In genomic region chr1:57969327-57970271, GRCm38 (mm10) we compare ENCODE assay signal across 8 mouse cellular contexts. TPM values are rescaled to one million over a fixed set of nuclear protein-coding genes. Genes with fewer than 3 reads are reported as not detected.
DNase-seq lines count a peak whose midpoint lies in the region; ATAC-seq and TF ChIP-seq lines count a peak whose summit lies in the region.

No protein-coding gene starts in this region.

- DNase-seq in brain, embryonic 14.5 days (ENCODE audit: low read depth): peak; percentile 95
- DNase-seq in kidney, postnatal 0 days (ENCODE audit: low spot score): peak; percentile 95
- DNase-seq in liver, embryonic 11.5 days (ENCODE audit: low spot score): peak; percentile 97
- peak; percentile 91 for DNase-seq in naive thymus-derived CD4-positive, alpha-beta T cell, adult 2 months (ENCODE audit: low read depth)

- peak overlapping the region; percentile 83 for H3K9ac ChIP-seq in heart, embryonic 12.5 days
- peak overlapping the region; percentile 96 for H3K9ac ChIP-seq in kidney, postnatal 0 days (ENCODE audit: low read depth, low read length)
- peak overlapping the region; percentile 87 for H3K9ac ChIP-seq in liver, embryonic 11.5 days (ENCODE audit: low read depth, low read length)
- H3K9ac ChIP-seq in stomach, embryonic 14.5 days (replicated peaks; ENCODE audit: low read depth, low read length): peak overlapping the region; percentile 87

- H3K4me3 ChIP-seq in C2C12 (ENCODE audit: insufficient read depth, poor library complexity, severe bottlenecking): peak overlapping the region; percentile 65
- H3K4me3 ChIP-seq in erythroblast, embryonic 14.5 days (replicated peaks): peak overlapping the region; percentile 83
- peak overlapping the region; percentile 80 for H3K4me3 ChIP-seq in heart, embryonic 12.5 days
- H3K4me3 ChIP-seq in kidney, postnatal 0 days (replicated peaks; ENCODE audit: low read depth, low read length): peak overlapping the region; percentile 85
- H3K4me3 ChIP-seq in liver, embryonic 11.5 days (ENCODE audit: low read depth, low read length): peak overlapping the region; percentile 71
- peak overlapping the region; percentile 78 for H3K4me3 ChIP-seq in stomach, embryonic 14.5 days (ENCODE audit: low read depth, low read length)

- H3K9me3 ChIP-seq in erythroblast, embryonic 14.5 days (ENCODE audit: control insufficient read depth, low read length): no peaks in the 10 kb centered on the region
- H3K9me3 ChIP-seq in heart, embryonic 12.5 days (replicated peaks): no peaks in the 10 kb centered on the region
- no peaks in the 10 kb centered on the region for H3K9me3 ChIP-seq in kidney, postnatal 0 days (replicated peaks; ENCODE audit: low read length)
- no peaks in the 10 kb centered on the region for H3K9me3 ChIP-seq in liver, embryonic 11.5 days (ENCODE audit: control insufficient read depth, low read length)
- H3K9me3 ChIP-seq in stomach, embryonic 14.5 days (ENCODE audit: control insufficient read depth, low read depth, low read length): no peaks in the 10 kb centered on the region

- WGBS in heart, embryonic 12.5 days: under 1% methylated on average over 65 of the region's 65 CpGs
- WGBS in kidney, postnatal 0 days: under 1% methylated on average over 65 of the region's 65 CpGs
- 1% methylated on average over 63 of the region's 65 CpGs for WGBS in liver, embryonic 11.5 days
- under 1% methylated on average over 65 of the region's 65 CpGs for WGBS in stomach, embryonic 14.5 days

- no peaks in the 10 kb centered on the region for H3K27me3 ChIP-seq in C2C12 (ENCODE audit: control insufficient read depth, insufficient read depth, insufficient read length)
- H3K27me3 ChIP-seq in erythroblast, embryonic 14.5 days (ENCODE audit: control insufficient read depth): no peaks in the 10 kb centered on the region
- H3K27me3 ChIP-seq in heart, embryonic 12.5 days (replicated peaks): no peaks in the 10 kb centered on the region
- no peaks in the 10 kb centered on the region for H3K27me3 ChIP-seq in kidney, postnatal 0 days (ENCODE audit: insufficient read depth, low read length)
- no peaks in the 10 kb centered on the region for H3K27me3 ChIP-seq in liver, embryonic 11.5 days (replicated peaks; ENCODE audit: control insufficient read depth, insufficient read depth, low read length)
- H3K27me3 ChIP-seq in stomach, embryonic 14.5 days (ENCODE audit: control insufficient read depth, insufficient read depth, low read length): no peaks in the 10 kb centered on the region

- TF ChIP-seq POLR2A in brain, embryonic 14.5 days (IDR thresholded peaks at IDR 0.05; ENCODE audit: borderline replicate concordance, extremely low read depth, insufficient read depth, insufficient read length, poor library complexity, severe bottlenecking): peak; percentile 97

- TF ChIP-seq CTCF in C2C12 (IDR thresholded peaks at IDR 0.05; ENCODE audit: control insufficient read depth, insufficient read depth, insufficient read length): peak; percentile 94
- peak; percentile 85 for TF ChIP-seq CTCF in brain, embryonic 14.5 days (IDR thresholded peaks at IDR 0.05; ENCODE audit: borderline replicate concordance, extremely low read depth, insufficient read depth, insufficient read length)
- peak; percentile 94 for TF ChIP-seq CTCF in kidney, postnatal 0 days (IDR thresholded peaks at IDR 0.05; ENCODE audit: low read depth)

- H3K4me2 ChIP-seq in heart, embryonic 12.5 days: peak overlapping the region; percentile 86
- H3K4me2 ChIP-seq in kidney, postnatal 0 days (ENCODE audit: low read length): peak overlapping the region; percentile 86
- peak overlapping the region; percentile 87 for H3K4me2 ChIP-seq in liver, embryonic 11.5 days
- H3K4me2 ChIP-seq in stomach, embryonic 14.5 days (replicated peaks; ENCODE audit: low read depth, low read length): peak overlapping the region; percentile 67

- peak overlapping the region; percentile 48 for H3K27ac ChIP-seq in heart, embryonic 12.5 days (ENCODE audit: poor library complexity, severe bottlenecking)
- peak overlapping the region; percentile 78 for H3K27ac ChIP-seq in kidney, postnatal 0 days
- H3K27ac ChIP-seq in liver, embryonic 11.5 days (ENCODE audit: low read depth, low read length): peak overlapping the region; percentile 50; the same call in 1 of the 2 replicates
- peak overlapping the region; percentile 56 for H3K27ac ChIP-seq in stomach, embryonic 14.5 days (ENCODE audit: low read length)

- peaks cover 22% of the 10 kb centered on the region for H3K36me3 ChIP-seq in C2C12 (ENCODE audit: control insufficient read depth, insufficient read depth)
- peaks cover 13% of the 10 kb centered on the region for H3K36me3 ChIP-seq in erythroblast, embryonic 14.5 days (ENCODE audit: control insufficient read depth)
- H3K36me3 ChIP-seq in heart, embryonic 12.5 days: peaks cover 15% of the 10 kb centered on the region
- 0 out of 2 replicates have a peak, but pooled peaks cover 10% of the 10 kb centered on the region for H3K36me3 ChIP-seq in kidney, postnatal 0 days (ENCODE audit: insufficient read depth, low read length)
- no peaks in the 10 kb centered on the region for H3K36me3 ChIP-seq in liver, embryonic 11.5 days (ENCODE audit: control insufficient read depth, insufficient read depth, low read length)
- H3K36me3 ChIP-seq in stomach, embryonic 14.5 days (ENCODE audit: control insufficient read depth, insufficient read depth, low read length): peaks cover 7% of the 10 kb centered on the region

- no peaks in the 10 kb centered on the region for H3K79me3 ChIP-seq in C2C12 (ENCODE audit: low read depth)

- ATAC-seq in heart, embryonic 12.5 days (ENCODE audit: insufficient number of reproducible peaks, low FRiP score): peak; percentile 97
- ATAC-seq in kidney, postnatal 0 days (replicated peaks; ENCODE audit: low FRiP score, low read depth): peak; percentile 98
- peak; percentile 97 for ATAC-seq in liver, embryonic 11.5 days (replicated peaks; ENCODE audit: low FRiP score)
- peak; percentile 95 for ATAC-seq in stomach, embryonic 14.5 days (ENCODE audit: insufficient number of reproducible peaks, insufficient read depth, low FRiP score, low read depth)

- peaks cover 13% of the 10 kb centered on the region for H3K79me2 ChIP-seq in C2C12 (ENCODE audit: control insufficient read depth, insufficient read depth)

- H3K4me1 ChIP-seq in erythroblast, embryonic 14.5 days (ENCODE audit: control insufficient read depth): peaks cover 18% of the 10 kb centered on the region
- H3K4me1 ChIP-seq in heart, embryonic 12.5 days (replicated peaks): 0 out of 2 replicates have a peak, but pooled peaks cover 3% of the 10 kb centered on the region
- peaks cover 3% of the 10 kb centered on the region; the same call in 1 of the 2 replicates for H3K4me1 ChIP-seq in kidney, postnatal 0 days (replicated peaks; ENCODE audit: insufficient read depth, low read length)
- peaks cover 8% of the 10 kb centered on the region for H3K4me1 ChIP-seq in liver, embryonic 11.5 days (replicated peaks; ENCODE audit: control insufficient read depth, insufficient read depth, low read length)
- no peaks in the 10 kb centered on the region for H3K4me1 ChIP-seq in stomach, embryonic 14.5 days (ENCODE audit: control insufficient read depth, insufficient read depth, low read length)

- H3ac ChIP-seq in C2C12 (ENCODE audit: control insufficient read depth, insufficient read length, low read depth): peak overlapping the region; percentile 96

TF ChIP-seq in C2C12, 6 proteins besides CTCF, POLR2A, EP300 and RAD21:
- TF ChIP-seq FOSL1 (IDR thresholded peaks at IDR 0.05; ENCODE audit: insufficient read depth, low read length, poor library complexity, severe bottlenecking): no peak
- no peak for TF ChIP-seq USF1 (IDR thresholded peaks at IDR 0.05; ENCODE audit: low read depth)
- no peak for TF ChIP-seq MYOD1 (IDR thresholded peaks at IDR 0.05; ENCODE audit: control insufficient read depth, insufficient read length, low read depth)
- no peak for TF ChIP-seq CEBPB (IDR thresholded peaks at IDR 0.05; ENCODE audit: low read depth)
- no peak for TF ChIP-seq MYOG (IDR thresholded peaks at IDR 0.05; ENCODE audit: control insufficient read depth, extremely low read depth, insufficient read length)
- TF ChIP-seq MAX (IDR thresholded peaks at IDR 0.05): no peak

RNA-seq across cellular contexts. Expression of gene Sgo2a, which starts 26.2 kb away (rescaled TPM):
- 4.3 TPM for polyA plus RNA-seq in C2C12 (2012; fragmentation: generic; extraction: Trizol)
- 5.3 and 6.8 TPM in 2 replicates for polyA plus RNA-seq in brain, embryonic 14.5 days (2012; rRNA removed)
- polyA plus RNA-seq in erythroblast, embryonic 14.5 days (2012): 0.17 and 0.39 TPM in 2 replicates
- 20.9 and 21.5 TPM in 2 replicates for polyA plus RNA-seq in heart, embryonic 12.5 days (2016; fragmentation: Nextera tagmentation; extraction: Ambion mirVana)
- 8.9 and 9.3 TPM in 2 replicates for polyA plus RNA-seq in kidney, postnatal 0 days (2015; fragmentation: Nextera tagmentation; extraction: Ambion mirVana)
- polyA plus RNA-seq in liver, embryonic 11.5 days (2014; fragmentation: Nextera tagmentation; extraction: Ambion mirVana): 15.3 and 18.2 TPM in 2 replicates
- polyA plus RNA-seq in stomach, embryonic 14.5 days (2014; fragmentation: Nextera tagmentation; extraction: Ambion mirVana): 20.1 and 20.4 TPM in 2 replicates

RNA-seq across cellular contexts. Expression of gene Kctd18, which starts 49.2 kb away (rescaled TPM):
- 3.9 TPM for polyA plus RNA-seq in C2C12 (2012; fragmentation: generic; extraction: Trizol)
- polyA plus RNA-seq in brain, embryonic 14.5 days (2012; rRNA removed): 31.4 and 33.5 TPM in 2 replicates
- 0.28 and 0.38 TPM in 2 replicates for polyA plus RNA-seq in erythroblast, embryonic 14.5 days (2012)
- 11.2 and 11.3 TPM in 2 replicates for polyA plus RNA-seq in heart, embryonic 12.5 days (2016; fragmentation: Nextera tagmentation; extraction: Ambion mirVana)
- 12.0 and 12.7 TPM in 2 replicates for polyA plus RNA-seq in kidney, postnatal 0 days (2015; fragmentation: Nextera tagmentation; extraction: Ambion mirVana)
- 9.0 and 9.2 TPM in 2 replicates for polyA plus RNA-seq in liver, embryonic 11.5 days (2014; fragmentation: Nextera tagmentation; extraction: Ambion mirVana)
- polyA plus RNA-seq in stomach, embryonic 14.5 days (2014; fragmentation: Nextera tagmentation; extraction: Ambion mirVana): 14.0 and 17.2 TPM in 2 replicates

Comparison
In these comparisons a context has a peak if more than half of its experiments do, and no peak if none do; other contexts are left out.
1. Peak in every context shown above with its lines: DNase-seq, ATAC-seq, H3K4me3 ChIP-seq and H3K27ac ChIP-seq.